Mouse (Mus musculus) gastrocnemius, postnatal 14 days (tissue): ENCODE results near the gene Ncoa4. TPM values are rescaled to one million over a fixed set of nuclear protein-coding genes. Genes with fewer than 3 reads are reported as not detected.
"Not testable (repeated sequence)": the region's sequence is repeated elsewhere in the genome, so short reads cannot be mapped to it uniquely, and the experiment has no call there.

Source experiments
- DNase-seq: peaks from one replicate; pipeline ENCODE4 v3.0.0; 2021; ENCODE audit warnings: mixed read lengths
- intact Hi-C: fragments of 180-260 bp; cut with DNase I; formaldehyde crosslinking; loops from one replicate; pipeline ENCODE4 v1.15.1; 2025; ENCODE audit warnings: low total_unique reads
- total RNA-seq, 2 experiments: library from RNA; stranded (reverse); gene quantifications; 2 replicates each; pipeline ENCODE4 v1.2.3; 2021

The Ncoa4 gene
- total RNA-seq, 2 experiments from 2014 or later = 46.7 to 51.1 TPM

DNA sequence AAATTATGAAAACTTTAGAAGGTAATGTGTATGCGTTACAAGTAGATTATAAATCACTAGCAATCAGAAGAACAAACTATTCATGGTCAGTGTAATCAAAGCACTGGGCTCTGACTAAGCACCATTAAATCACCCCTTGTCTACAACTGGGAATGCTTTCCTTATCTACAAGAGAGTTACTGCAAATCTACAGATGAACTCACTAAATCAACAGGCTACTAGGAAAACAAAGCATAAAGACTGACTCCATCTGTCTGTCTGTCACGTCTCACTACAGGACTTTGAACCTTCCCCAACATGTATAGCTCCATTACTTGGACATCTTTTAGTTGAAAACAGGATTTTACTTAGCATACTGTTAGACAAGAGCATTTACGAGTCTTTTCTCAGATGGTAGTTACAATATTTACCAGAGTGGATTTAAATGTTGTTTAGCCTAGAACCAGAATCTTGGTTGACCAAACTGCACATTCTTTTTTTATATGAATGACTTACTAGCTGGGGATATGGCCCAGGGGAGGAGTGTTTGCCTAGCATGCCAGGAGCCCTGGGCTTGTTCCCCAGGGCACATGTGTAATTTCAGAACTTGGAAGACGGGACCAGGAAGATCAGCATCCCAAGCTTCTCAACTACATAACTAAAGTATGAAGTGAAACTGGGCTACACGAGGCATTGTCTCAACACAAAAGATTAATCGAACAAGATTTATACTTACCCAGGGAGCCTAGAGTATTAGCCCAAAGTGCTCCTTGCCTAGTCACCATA lies 31.1 kb downstream of the Ncoa4 start:
- intact Hi-C loops = no loop called here
- DNase-seq = no peak

DNA sequence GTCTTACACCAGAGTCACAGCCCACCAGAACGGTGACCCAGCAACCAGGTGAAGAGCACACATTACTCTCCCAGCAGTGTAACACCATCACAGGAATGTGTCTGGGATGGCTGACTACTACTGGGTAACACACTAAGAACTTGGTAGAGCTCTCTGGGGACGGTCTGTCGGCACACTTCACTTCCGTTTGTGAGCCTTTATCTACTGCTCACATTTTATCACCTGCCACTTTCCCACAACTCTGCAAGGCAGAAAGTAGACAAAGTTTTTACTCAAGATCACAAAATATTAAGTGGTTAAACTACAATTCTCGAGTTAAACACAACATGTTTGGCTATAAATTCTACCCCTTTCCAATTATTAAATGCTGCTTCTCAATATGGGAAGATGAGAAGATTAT lies 32.3 kb downstream of the Ncoa4 start:
- intact Hi-C loops = no loop called here
- no peak for DNase-seq

DNA sequence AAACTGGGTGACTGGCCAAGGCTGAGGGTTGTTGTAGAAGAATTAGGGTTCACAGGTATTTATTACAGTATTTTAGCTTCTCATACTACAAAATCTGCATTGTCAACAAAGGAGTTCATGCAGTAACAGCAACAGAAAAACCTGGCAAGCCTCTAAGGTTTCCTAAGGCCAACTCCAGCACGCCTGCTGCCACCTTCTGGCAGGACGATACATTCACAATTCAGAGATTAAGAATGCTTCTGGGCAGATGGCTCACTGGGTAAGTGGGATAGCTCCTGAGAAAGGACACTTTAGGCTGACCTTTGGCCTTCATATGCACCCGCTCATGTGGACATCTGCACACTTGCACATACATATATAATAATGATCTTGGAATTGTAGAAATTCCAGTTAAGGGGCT lies 32.8 kb downstream of the Ncoa4 start:
- intact Hi-C loops = no loop called here
- peak; percentile 54 for DNase-seq

DNA sequence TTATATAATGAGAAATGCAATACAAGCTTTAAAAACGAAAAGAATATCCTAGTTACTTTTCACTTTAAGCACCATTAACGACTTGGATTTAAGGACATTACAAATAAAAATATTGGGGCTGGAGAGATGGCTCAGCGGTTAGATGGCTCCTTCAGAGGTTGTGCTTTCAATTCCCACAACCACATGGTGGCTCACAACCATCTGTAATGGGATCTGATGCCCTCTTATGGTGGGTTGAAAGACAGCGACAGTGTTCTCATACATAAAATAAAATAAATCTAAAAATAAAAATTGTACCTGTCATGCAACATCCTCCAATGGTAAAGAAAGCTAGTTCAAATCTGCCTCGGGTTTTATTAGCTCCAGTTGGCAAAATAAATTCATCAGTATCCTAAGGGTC lies 33.9 kb downstream of the Ncoa4 start:
- not testable (repeated sequence) for DNase-seq

DNA sequence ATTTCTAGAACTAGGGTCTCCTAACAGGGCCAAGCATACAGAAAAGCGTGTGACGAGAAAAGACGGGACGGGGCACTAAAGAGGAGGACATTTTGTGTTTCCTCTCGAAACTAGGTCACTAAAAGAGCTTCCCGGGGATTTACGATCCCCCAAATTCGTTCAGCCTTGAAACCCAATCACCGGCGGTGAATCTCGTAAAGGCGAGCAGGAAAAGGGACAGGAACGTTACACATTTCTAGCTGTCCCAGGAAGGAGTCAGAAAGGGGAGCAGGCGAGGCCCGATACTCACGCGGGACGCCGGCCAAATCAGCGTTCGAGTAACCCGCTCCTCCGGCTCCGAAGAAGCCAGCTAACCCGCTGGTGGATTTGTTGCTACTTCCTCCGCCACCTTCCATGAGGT lies 41.7 kb downstream of the Ncoa4 start:
- intact Hi-C loops = no loop called here
- DNase-seq = no peak

More for the DNA sequence above, 33.9 kb downstream of the Ncoa4 start:
- intact Hi-C loops = not testable (repeated sequence)

DNA sequence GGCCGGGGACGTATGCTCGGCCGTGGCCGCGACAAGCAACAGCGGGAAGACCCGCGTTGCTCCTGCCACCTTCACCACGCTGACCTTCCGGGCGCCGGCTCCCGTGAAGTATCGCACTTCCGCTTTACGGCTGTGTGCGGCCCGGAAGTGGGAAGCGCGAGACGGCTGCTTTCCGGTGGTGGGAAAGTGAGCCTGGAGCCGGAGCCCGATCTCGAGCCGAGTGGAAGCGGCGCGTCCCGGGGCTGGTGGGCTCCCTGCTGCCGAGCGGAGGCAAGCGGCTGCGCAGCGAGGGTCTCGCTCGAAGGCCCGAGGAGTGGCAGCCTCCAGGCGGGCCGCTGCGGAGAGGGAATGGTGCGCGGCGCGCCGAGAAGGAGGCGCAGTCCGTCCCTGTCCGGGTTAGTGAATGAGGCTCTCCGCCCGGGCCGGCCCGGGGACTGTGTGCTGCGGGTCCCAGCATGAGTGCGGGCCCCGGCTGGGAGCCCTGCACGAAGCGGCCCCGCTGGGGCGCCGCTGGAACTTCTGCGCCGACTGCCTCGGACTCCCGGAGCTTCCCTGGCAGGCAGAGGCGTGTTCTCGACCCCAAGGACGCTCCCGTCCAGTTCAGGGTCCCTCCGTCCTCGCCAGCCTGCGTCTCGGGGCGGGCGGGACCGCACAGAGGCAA lies 42.3 kb downstream of the Ncoa4 start, which contains the start of the genes Timm23 and Parg:
Timm23 (minus strand) TSS at position 108 of the 661 bp plus-strand sequence.
Parg (plus strand) TSS at position 159 of the 661 bp plus-strand sequence.
- intact Hi-C loops = no loop called here
- peak; percentile 91 for DNase-seq

DNA sequence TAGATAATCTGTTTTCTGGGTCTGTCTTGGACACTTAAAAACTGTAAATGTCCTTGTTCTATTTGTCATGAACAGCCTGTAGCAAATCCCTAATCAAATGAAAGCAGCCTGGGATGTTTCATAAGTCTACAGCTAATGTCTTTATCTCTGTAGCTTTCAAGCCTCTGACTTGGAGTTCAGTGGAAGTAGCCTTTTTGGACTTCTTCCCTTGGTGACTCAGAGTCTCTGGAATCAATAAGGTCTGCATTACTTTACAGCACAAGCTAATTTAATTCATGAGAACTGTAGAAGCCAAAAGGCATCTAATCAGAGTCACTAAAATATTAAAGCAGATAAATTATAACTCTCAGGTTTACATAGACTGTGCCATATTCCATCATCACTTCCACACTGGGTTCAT lies 66.9 kb downstream of the Ncoa4 start:
- DNase-seq = no peak
- intact Hi-C loops = loop anchor here (5.0 kb wide), 1 partner anchor 251 kb away; no protein-coding TSS in a partner anchor

DNA sequence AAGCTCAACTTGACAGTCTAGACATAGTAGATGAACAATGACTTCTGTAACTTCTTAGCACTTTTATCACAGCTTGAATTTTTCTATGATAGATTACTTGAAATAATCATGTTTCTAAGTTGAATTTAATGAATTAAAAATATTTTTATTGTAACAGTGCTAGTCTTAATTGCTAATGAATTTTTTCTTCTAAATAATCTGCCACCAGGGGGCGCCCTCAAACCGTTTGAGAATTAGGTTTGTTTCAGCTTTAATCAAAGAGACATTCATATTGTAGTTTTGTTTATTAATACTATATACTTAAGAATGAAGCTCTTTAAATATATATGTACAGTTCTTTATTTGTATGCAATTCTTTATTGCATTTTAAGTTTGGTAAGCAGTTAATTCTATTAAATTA lies 69.3 kb downstream of the Ncoa4 start:
- DNase-seq = peak; percentile 30
- intact Hi-C loops = loop anchor here (5.0 kb wide), 1 partner anchor 248 kb away; no protein-coding TSS in a partner anchor

Other genes with a start within 250 kb of the Ncoa4 start
- gene Galnt15, start 130.9 kb upstream of the Ncoa4 start, total RNA-seq = 10 to 100 TPM; 12.9 to 13.5 TPM
- gene Oxnad1, start 74.5 kb upstream of the Ncoa4 start, total RNA-seq = 10 to 100 TPM; 19.6 to 23.9 TPM
- gene Dph3, start 74.1 kb upstream of the Ncoa4 start, total RNA-seq = 10 to 100 TPM; 79.4 to 81.1 TPM
- not detected for gene Msmb, start 17.8 kb upstream of the Ncoa4 start, total RNA-seq
- gene Timm23, start 42.0 kb downstream of the Ncoa4 start, total RNA-seq = 100 to 1,000 TPM; 145 to 160 TPM
- gene Parg, start 42.1 kb downstream of the Ncoa4 start, total RNA-seq = 10 to 100 TPM; 15.1 to 19.0 TPM
- gene Ogdhl, start 162.2 kb downstream of the Ncoa4 start, total RNA-seq = 1 to 10 TPM in 1 of 2 experiments, under 1 TPM in 1; 0.82 to 1.3 TPM
- not detected for gene 1700024G13Rik, start 228.5 kb downstream of the Ncoa4 start, total RNA-seq